Comparison of ENCODE assay signal across 8 mouse cellular contexts in genomic region chr3:58982896-58983837, GRCm38 (mm10). TPM values are rescaled to one million over a fixed set of nuclear protein-coding genes. Genes with fewer than 3 reads are reported as not detected.
DNase-seq lines count a peak whose midpoint lies in the region; ATAC-seq and TF ChIP-seq lines count a peak whose summit lies in the region.

No protein-coding gene starts in this region.

- no peak overlapping the region for H3K9ac ChIP-seq in embryonic facial prominence, embryonic 11.5 days (replicated peaks; ENCODE audit: low read length)
- peak overlapping the region; percentile 54; the same call in 1 of the 2 replicates for H3K9ac ChIP-seq in heart, embryonic 14.5 days (ENCODE audit: low read length)
- H3K9ac ChIP-seq in liver, embryonic 14.5 days (replicated peaks): no peak overlapping the region
- H3K9ac ChIP-seq in neural tube, embryonic 12.5 days: no peak overlapping the region

- no peak overlapping the region; the same call in 1 of the 2 replicates for H3K4me2 ChIP-seq in embryonic facial prominence, embryonic 11.5 days (ENCODE audit: low read depth, low read length)
- peak overlapping the region; percentile 43; the same call in 1 of the 2 replicates for H3K4me2 ChIP-seq in heart, embryonic 14.5 days (ENCODE audit: low read length)
- peak overlapping the region; percentile 28; the same call in 1 of the 2 replicates for H3K4me2 ChIP-seq in liver, embryonic 14.5 days (ENCODE audit: low read depth)
- peak overlapping the region; percentile 35; the same call in 1 of the 2 replicates for H3K4me2 ChIP-seq in neural tube, embryonic 12.5 days (replicated peaks)

- H3K27ac ChIP-seq in embryonic facial prominence, embryonic 11.5 days (replicated peaks; ENCODE audit: low read depth, low read length): no peak overlapping the region
- H3K27ac ChIP-seq in heart, embryonic 14.5 days (replicated peaks in 1 of 2; ENCODE audit: control insufficient read depth in 1 of 2, insufficient read depth in 1 of 2, low read depth in 2 of 2, low read length in 2 of 2): no peak overlapping the region
- H3K27ac ChIP-seq in liver, embryonic 14.5 days: no peak overlapping the region
- no peak overlapping the region for H3K27ac ChIP-seq in neural tube, embryonic 12.5 days

- no peaks in the 10 kb centered on the region for H3K9me3 ChIP-seq in embryonic facial prominence, embryonic 11.5 days (replicated peaks; ENCODE audit: control insufficient read depth, low read length)
- H3K9me3 ChIP-seq in heart, embryonic 14.5 days (ENCODE audit: control insufficient read depth, low read length): no peaks in the 10 kb centered on the region
- no peaks in the 10 kb centered on the region for H3K9me3 ChIP-seq in liver, embryonic 14.5 days (ENCODE audit: control insufficient read depth, low read length)
- no peaks in the 10 kb centered on the region for H3K9me3 ChIP-seq in neural tube, embryonic 12.5 days

- no peaks in the 10 kb centered on the region for H3K36me3 ChIP-seq in embryonic facial prominence, embryonic 11.5 days (replicated peaks; ENCODE audit: control insufficient read depth, insufficient read depth, low read depth, low read length)
- no peaks in the 10 kb centered on the region for H3K36me3 ChIP-seq in heart, embryonic 14.5 days (ENCODE audit: control insufficient read depth, insufficient read depth, low read length)
- H3K36me3 ChIP-seq in liver, embryonic 14.5 days (replicated peaks; ENCODE audit: control insufficient read depth, insufficient read depth, low read depth): no peaks in the 10 kb centered on the region
- H3K36me3 ChIP-seq in neural tube, embryonic 12.5 days: no peaks in the 10 kb centered on the region

- no peak for ATAC-seq in embryonic facial prominence, embryonic 11.5 days (replicated peaks; ENCODE audit: insufficient number of reproducible peaks, low FRiP score, low TSS enrichment, low read depth)
- ATAC-seq in heart, embryonic 14.5 days (ENCODE audit: insufficient number of reproducible peaks, insufficient read depth, low FRiP score, low read depth): no peak
- ATAC-seq in liver, embryonic 14.5 days (ENCODE audit: insufficient read depth): no peak
- peak; percentile 50; the same call in 1 of the 2 replicates for ATAC-seq in neural tube, embryonic 12.5 days (ENCODE audit: low FRiP score, low read depth)

- WGBS in embryonic facial prominence, embryonic 11.5 days: 57% methylated on average over 15 of the region's 15 CpGs
- 44% methylated on average over 15 of the region's 15 CpGs for WGBS in heart, embryonic 14.5 days
- WGBS in liver, embryonic 14.5 days (ENCODE audit: insufficient replicate concordance): 13% methylated on average over 15 of the region's 15 CpGs
- WGBS in neural tube, embryonic 12.5 days: 54% methylated on average over 15 of the region's 15 CpGs

- no peak overlapping the region for H3K4me3 ChIP-seq in embryonic facial prominence, embryonic 11.5 days (ENCODE audit: low read depth, low read length)
- no peak overlapping the region for H3K4me3 ChIP-seq in heart, embryonic 14.5 days (ENCODE audit: control insufficient read depth in 1 of 2, insufficient read depth in 1 of 2, low read depth in 1 of 2, low read length in 2 of 2)
- H3K4me3 ChIP-seq in liver, embryonic 14.5 days (ENCODE audit: insufficient read depth in 1 of 2, low read depth in 2 of 2, low read length in 2 of 2): no peak overlapping the region
- no peak overlapping the region for H3K4me3 ChIP-seq in neural tube, embryonic 12.5 days

- peak; percentile 67 for TF ChIP-seq CTCF in liver, embryonic 14.5 days (IDR thresholded peaks at IDR 0.05; ENCODE audit: low read depth)

- peak; percentile 44 for DNase-seq in CD4-positive helper T cell, adult 2 months (ENCODE audit: low read depth, low spot score)
- DNase-seq in adrenal gland, postnatal 10 days: peak; percentile 82
- peak; percentile 88 for DNase-seq in embryonic facial prominence, embryonic 11.5 days (ENCODE audit: low spot score)
- DNase-seq in kidney, postnatal 14 days: peak; percentile 70
- DNase-seq in liver, embryonic 14.5 days (ENCODE audit: low read depth in 3 of 3, low spot score in 3 of 3): peak; percentile 34 to 50 (median 34)
- DNase-seq in testis, postnatal 10 days (ENCODE audit: low spot score): peak; percentile 67

- TF ChIP-seq EP300 in liver, embryonic 14.5 days (IDR thresholded peaks at IDR 0.05; ENCODE audit: low read depth): no peak

- no peaks in the 10 kb centered on the region for H3K4me1 ChIP-seq in embryonic facial prominence, embryonic 11.5 days (ENCODE audit: control insufficient read depth, insufficient read depth, low read length)
- peaks cover 0 to 2% of the 10 kb centered on the region in 2 experiments; a peak in 2 of 4 replicates for H3K4me1 ChIP-seq in heart, embryonic 14.5 days (ENCODE audit: control insufficient read depth in 2 of 2, insufficient read depth in 2 of 2, low read length in 2 of 2)
- 0 out of 4 replicates have a peak, but pooled peaks cover 0 to 3% of the 10 kb centered on the region in 2 experiments for H3K4me1 ChIP-seq in liver, embryonic 14.5 days (replicated peaks; ENCODE audit: control insufficient read depth in 2 of 2, insufficient read depth in 2 of 2, low read length in 1 of 2)
- H3K4me1 ChIP-seq in neural tube, embryonic 12.5 days: no peaks in the 10 kb centered on the region

- no peaks in the 10 kb centered on the region for H3K27me3 ChIP-seq in embryonic facial prominence, embryonic 11.5 days (ENCODE audit: control insufficient read depth, insufficient read depth, low read length)
- H3K27me3 ChIP-seq in heart, embryonic 14.5 days (ENCODE audit: control insufficient read depth, insufficient read depth, low read length): no peaks in the 10 kb centered on the region
- no peaks in the 10 kb centered on the region for H3K27me3 ChIP-seq in liver, embryonic 14.5 days (ENCODE audit: control insufficient read depth, insufficient read depth, low read length)
- 0 out of 2 replicates have a peak, but pooled peaks cover under 1% of the 10 kb centered on the region for H3K27me3 ChIP-seq in neural tube, embryonic 12.5 days (replicated peaks)

RNA-seq across cellular contexts. Expression of gene Med12l, which starts 22.5 kb away (rescaled TPM):
- total RNA-seq in adrenal gland, postnatal 10 days (2021): 10 to 100 TPM; 11.2 to 14.4 TPM
- 2.2 and 2.7 TPM in 2 replicates for polyA plus RNA-seq in embryonic facial prominence, embryonic 11.5 days (2014; fragmentation: Nextera tagmentation; extraction: Ambion mirVana)
- polyA plus RNA-seq in heart, embryonic 14.5 days (2014; fragmentation: Nextera tagmentation; extraction: Ambion mirVana): 4.2 and 4.6 TPM in 2 replicates
- polyA plus RNA-seq in liver, embryonic 14.5 days (2012; rRNA removed): 0.57 TPM in 2 replicates
- polyA plus RNA-seq in liver, embryonic 14.5 days (2014; fragmentation: Nextera tagmentation; extraction: Ambion mirVana): 0.51 and 0.63 TPM in 2 replicates
- polyA plus RNA-seq in neural tube, embryonic 12.5 days (2016; fragmentation: Nextera tagmentation; extraction: Ambion mirVana): 3.9 and 4.5 TPM in 2 replicates

Comparison
In these comparisons a context has a peak if more than half of its experiments do, and no peak if none do; other contexts are left out.
1. DNase-seq: peak in every context shown above with its lines; median percentile 88 in embryonic facial prominence, embryonic 11.5 days; 82 in adrenal gland, postnatal 10 days; 70 in kidney, postnatal 14 days; 67 in testis, postnatal 10 days; 44 in CD4-positive helper T cell, adult 2 months; 34 in liver, embryonic 14.5 days.